Mouse (Mus musculus) brain, adult 2 months (tissue): ENCODE results near the gene Copg1.

Source experiments
- DNase-seq: peaks from one replicate; pipeline ENCODE4 v3.0.0; 2011; ENCODE audit warnings: low read depth, low spot score

Copg1 gene

DNA sequence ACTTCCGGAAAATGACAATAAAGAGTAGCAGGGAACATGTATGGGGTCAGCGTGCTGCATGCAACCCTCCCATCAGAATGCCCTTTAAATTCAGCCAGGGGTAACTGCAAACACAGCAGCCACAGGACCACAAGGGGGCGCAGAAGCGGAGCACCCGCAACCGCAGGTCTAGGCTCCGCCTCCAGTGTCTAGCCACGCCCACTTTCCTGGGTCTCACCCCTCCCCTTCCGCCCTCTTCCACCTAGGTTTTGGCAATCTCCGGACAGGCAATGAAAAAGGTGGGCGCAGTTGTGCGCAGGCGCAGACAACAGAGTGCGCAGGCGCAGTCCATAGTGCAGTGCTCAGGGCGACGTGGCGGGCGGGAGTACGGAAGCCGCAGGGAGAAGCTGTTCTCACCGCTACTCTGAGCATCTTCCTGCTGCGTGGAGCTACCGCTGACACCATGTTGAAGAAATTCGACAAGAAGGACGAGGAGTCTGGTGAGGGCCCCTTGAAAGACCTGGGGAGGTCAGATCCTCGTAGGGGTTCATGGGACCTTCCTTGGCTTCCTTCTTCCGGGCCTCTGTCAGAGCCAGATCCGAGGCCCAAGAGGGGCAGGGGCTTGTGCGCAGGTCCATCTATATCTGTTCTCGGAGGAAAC is at the start of gene Copg1:
TSS of gene Copg1 (plus strand) at position 221 of the 640 bp plus-strand sequence.
- DNase-seq: peak; percentile 99

DNA sequence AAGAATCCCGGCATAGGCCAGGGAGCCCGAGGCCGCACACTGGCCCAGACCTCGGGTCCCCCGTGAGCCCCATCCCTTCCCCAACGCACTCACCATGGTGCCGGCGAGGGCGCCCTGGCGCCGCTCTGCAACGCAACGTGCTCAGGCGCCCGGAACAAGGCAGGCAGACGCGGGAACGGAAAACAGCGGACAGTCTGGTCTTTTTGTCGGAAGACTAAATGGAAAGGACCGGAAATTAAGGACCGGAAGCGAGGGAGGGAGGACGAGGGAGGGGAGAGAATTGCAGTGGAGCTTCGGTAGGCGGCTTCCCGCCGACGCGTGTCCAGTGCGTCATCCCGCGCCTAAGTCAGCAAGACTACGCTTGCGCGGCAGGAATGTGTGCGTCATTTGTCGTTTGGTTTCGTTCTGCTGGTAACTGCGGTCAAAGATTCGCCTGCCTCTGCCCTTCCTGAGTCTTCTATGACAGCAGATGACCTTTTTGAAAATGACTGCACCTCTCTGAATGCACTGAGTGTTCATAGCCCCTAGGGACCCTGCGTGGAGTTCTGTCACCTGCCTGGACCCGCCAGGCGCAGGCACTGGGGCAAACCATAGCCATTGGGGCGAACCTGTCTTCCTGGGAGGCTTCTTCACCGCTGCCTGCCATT is 48.9 kb upstream of the Copg1 start, which contains the start of gene Isy1:
TSS of gene Isy1 (minus strand) at position 248 of the 647 bp plus-strand sequence.
- DNase-seq: peak; percentile 100

DNA sequence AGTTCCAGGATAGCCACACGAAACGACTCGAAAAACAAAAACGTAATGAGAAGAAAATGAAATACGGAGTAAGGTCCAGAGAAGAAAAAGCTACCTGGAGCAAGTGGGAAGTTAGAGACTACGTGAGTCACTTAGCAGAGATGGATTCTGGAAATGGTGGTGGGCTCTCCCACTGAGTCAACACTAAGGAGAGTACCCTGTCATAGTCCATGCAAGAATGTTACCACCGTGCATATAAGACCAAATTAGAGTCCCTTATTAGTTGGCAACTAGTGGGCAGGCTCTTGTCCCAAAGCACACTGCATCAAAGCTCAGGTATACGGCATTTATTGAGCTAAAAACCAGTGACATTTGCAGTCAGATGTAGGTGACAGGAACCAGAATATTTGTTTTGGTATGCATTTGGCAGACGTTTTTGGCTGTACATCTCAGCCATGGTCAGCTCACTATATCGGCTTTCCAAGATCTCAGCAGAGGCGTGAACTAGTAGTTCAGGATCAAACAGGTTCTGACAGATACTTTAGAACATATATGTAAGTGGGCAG is 47.7 kb upstream of the Copg1 start:
- no peak for DNase-seq

GRCm38 (mm10) chr6:87841635-87842034 is 46.0 kb upstream of the Copg1 start:
- no peak for DNase-seq

DNA sequence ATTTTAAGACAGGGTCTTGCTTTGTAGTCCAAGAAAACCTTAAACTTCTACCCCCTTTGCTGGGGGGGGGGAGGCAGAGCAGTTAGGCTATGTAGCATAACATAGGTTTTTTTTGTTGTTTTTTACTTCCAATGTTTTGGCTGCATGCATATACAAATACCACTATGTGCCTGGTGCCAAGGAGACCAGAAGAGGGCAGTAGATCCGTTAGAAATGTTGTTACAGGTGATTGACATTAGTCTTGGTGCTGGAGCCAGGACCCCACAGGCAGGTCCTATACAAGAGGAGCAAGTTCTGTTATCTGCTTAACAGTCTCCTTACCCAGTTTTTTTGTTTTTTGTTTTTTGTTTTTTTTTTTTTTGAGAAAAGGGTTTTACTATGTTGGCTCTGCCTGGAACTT is 45.4 kb upstream of the Copg1 start:
- DNase-seq: no peak

GRCm38 (mm10) chr6:87845031-87845695 is 42.5 kb upstream of the Copg1 start:
- peak; percentile 78 for DNase-seq

GRCm38 (mm10) chr6:87846813-87847212 is 40.8 kb upstream of the Copg1 start:
- no peak for DNase-seq

DNA sequence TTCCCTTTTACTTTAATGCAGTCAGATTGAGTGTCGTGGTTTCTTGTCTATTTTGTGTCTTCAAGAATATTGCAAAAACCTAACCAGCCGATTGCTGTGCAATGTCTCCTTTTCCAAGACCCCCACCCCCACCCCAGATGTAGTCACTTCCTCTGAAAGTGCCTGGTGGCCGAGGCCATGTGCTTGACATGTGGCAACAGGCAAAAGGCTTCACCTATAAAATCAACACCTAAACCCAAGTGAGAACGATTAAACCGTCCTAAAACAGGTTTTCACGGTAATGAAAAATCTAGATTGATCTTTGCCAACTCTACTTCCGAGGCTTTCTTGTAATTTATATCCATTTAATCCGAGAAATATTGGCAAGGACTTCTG is 37.8 kb upstream of the Copg1 start:
- DNase-seq: no peak

GRCm38 (mm10) chr6:87850155-87850899 is 37.3 kb upstream of the Copg1 start:
- peak; percentile 65 for DNase-seq

DNA sequence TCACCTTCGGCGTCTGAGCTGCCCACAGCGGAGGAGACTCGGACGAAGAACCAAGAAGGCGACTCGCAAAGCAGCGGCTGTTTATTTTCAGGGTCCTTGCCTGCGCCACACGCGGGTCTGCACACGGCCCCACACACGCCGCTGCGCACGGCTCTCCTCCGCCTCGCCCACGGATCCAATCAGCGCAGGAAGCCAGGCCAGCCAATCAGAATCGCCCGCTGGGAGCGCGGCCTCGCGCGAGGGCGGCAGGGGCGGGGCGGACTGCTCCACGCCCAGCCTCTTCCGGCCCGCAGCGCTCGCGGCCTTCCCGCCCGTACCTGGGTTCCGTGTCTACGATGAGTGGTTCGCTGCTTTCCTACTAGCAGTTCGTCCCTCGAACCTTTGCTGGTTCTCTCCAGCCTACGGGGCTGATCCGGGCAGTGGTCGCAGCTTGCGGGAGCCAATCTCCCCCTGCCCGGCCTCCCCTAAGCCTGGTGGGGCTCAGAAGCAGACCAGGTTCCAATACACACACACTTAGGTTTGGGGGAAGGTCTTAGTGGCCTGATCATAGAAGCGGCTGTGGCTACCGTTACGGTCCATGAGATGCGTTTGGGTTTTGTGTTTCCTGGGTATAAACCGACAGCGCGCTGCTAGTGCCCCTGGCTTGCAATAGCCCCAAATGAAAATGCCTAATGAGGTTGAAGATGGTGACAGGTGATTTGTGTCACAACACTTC is 36.6 kb upstream of the Copg1 start, which contains the start of gene Cnbp:
TSS of gene Cnbp (minus strand) at position 207 of the 715 bp plus-strand sequence.
- peak; percentile 99 for DNase-seq

DNA sequence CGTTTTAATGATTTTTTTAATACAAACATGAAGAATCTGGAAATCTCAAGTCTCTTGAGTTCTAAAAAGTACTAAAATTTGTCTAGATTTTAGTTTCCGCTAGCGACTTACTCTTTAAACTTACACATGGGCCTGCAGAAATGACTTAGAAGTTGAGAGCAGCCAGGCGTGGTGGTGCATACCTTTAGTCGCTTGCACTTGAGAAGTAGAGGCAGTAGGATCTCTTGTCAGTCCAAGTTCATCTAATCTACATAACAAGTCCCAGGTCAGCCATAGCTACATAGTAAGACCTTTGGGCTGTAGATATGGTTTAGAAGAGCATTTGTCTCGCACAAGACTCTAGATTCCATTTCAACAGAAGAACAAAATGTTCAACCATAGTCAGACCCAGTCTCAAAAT is 35.7 kb upstream of the Copg1 start:
- no peak for DNase-seq

GRCm38 (mm10) chr6:87853446-87853845 is 34.2 kb upstream of the Copg1 start:
- no peak for DNase-seq

GRCm38 (mm10) chr6:87857071-87857470 is 30.5 kb upstream of the Copg1 start:
- DNase-seq: peak; percentile 86

- no peak for DNase-seq
These were observed 21.4 kb upstream of the Copg1 start for GRCm38 (mm10) chr6:87866211-87866610.

GRCm38 (mm10) chr6:87867256-87867655 is 20.4 kb upstream of the Copg1 start:
- peak; percentile 53 for DNase-seq

DNA sequence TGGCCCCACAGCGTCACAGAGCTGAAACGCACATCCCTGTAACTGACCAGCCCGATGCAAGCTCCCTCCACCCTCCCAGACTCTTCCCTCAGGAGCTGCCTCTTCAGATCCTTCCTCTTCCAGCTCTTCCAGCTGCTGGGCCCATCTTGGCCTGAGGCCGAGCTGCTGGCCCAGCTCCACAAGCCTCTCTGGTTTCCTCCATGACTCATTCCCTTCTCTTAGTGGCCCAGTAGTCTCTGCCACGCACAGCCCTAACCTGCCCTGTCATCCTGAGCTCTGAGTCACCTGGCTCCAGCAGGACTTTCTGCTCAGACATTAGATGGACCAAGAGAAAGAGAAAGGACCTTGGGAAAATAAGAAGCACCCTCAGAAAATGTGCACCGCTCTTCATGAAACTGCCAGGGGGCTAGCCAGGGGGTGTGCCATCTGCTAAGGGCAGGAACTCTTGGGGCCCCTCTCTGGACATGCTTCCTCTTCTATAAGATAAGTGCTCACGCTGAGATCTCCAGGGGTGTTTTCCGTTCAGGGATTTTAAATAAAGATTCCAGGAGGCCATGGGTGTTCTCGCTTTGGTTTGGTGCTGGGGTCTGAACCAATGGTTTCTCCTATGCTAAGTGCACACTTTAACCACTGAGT is 18.6 kb upstream of the Copg1 start:
- DNase-seq: peak; percentile 63

GRCm38 (mm10) chr6:87870440-87870839 is 17.2 kb upstream of the Copg1 start:
- no peak for DNase-seq

GRCm38 (mm10) chr6:87871240-87871639 is 16.4 kb upstream of the Copg1 start:
- DNase-seq: no peak

DNA sequence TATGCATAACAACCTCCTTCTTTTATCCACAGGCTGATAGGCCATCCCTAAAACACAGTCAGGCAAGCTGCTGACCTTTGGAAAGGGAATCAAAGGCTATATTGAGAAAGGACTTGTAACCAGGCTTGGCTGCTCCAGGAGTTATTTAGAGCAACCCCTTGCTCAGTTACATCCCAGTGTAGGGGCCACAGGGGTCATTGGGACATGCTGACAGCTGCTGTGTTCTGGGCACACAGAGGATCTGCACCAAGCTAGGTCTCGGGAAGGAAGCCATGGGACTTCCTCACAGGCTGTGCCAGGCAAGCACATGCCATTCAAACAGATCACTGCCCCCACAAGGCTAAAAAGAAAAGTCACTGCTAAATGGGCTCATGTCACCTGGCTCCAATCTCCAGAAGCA is 14.5 kb upstream of the Copg1 start:
- DNase-seq: no peak

DNA sequence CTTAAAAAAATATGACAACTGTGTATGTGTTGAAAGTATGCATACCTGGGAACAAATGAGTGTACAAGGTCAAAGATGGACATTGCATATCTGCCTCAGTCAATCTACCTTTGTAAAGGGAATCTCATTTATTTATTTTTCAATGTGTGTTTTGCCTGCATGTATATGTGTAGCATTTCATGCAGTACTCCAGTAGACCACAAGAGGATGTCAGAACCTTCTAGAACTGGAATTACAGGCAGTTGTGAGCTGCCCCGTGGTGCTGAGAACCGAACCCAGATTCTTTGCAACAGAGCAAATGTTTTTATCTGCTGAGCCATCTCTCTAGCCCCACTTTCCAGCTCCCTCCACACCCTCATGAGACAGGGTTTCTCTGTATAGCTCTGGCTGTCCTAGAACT is 13.7 kb upstream of the Copg1 start:
- DNase-seq: no peak

GRCm38 (mm10) chr6:87875083-87875482 is 12.5 kb upstream of the Copg1 start:
- DNase-seq: peak; percentile 45
